Mouse (Mus musculus): ENCODE data around the gene Aoah. TPM values are rescaled to one million over a fixed set of nuclear protein-coding genes. Genes with fewer than 3 reads are reported as not detected.

The Aoah gene
- total RNA-seq, 2 experiments from 2014 or later = 0.89 to 1.0 TPM

DNA sequence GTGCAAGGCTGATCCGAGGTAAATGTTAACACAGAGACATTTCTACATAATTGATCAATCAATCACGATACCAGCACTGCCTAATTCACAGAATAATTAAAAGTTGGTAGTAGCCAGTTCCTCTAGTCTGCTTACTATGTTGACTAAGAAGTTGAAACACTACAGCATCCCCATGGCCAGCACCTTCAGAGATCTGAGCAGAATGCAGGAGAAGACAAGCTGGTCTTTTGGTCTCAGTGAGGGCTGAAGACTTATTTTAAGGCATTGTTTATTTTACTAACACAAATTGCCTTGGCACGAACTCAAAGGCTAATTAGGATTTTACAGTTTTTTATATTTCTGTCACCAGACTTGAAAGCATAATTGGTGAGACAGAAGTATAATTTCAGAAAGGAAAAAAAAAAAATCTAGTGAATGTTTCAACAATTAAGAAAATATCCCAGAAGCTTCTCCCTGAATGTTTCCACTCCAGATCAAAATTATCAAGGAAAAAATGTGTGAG is 107.8 kb downstream of the Aoah start:
- DNase-seq (ENCODE audit: low spot score) = no peak
- intact Hi-C loops (cut with DNase I) = no loop called here

DNA sequence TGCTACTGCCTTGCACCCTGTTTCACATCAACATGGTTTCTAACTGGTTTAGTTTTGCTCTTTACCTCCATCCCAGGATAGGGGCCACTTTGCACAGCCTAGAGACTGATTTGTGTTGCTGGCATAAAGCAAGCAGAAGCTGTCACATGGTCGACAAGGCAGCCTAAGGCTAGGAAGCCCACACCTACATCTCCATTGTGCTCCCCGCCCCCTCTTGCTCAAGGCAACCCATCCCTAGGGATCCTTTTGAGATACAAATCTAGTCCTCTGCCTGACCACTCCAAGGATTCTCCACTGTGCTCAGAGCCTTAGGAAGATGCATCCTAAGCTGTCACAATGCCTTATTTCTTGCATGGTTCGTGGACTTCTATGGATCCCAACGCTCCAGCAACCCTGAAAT is 110.2 kb downstream of the Aoah start:
- intact Hi-C loops (cut with DNase I) = no loop called here

DNA sequence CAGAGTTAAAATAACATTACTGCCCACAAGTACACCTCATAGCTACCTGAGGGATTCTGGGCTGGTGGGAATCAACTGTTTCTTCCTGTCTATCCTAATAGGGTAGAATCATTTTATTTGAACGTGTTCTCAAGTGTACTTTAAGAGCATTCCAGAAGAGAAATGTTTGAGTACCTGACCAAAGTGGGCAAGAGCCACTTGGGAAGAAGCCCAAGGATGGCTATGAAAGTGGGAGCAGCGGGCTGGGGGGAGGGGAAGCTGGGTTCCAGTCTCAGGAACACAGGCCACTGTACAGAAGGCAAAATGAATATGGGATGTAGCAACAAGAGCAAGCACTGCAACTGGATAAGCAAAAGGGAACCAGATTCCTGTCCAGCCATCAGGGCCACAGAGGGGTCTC is 111.3 kb downstream of the Aoah start:
- intact Hi-C loops (cut with DNase I) = no loop called here
- DNase-seq (ENCODE audit: low spot score) = no peak

More for the DNA sequence above, 110.2 kb downstream of the Aoah start:
- no peak for DNase-seq (ENCODE audit: low spot score)

DNA sequence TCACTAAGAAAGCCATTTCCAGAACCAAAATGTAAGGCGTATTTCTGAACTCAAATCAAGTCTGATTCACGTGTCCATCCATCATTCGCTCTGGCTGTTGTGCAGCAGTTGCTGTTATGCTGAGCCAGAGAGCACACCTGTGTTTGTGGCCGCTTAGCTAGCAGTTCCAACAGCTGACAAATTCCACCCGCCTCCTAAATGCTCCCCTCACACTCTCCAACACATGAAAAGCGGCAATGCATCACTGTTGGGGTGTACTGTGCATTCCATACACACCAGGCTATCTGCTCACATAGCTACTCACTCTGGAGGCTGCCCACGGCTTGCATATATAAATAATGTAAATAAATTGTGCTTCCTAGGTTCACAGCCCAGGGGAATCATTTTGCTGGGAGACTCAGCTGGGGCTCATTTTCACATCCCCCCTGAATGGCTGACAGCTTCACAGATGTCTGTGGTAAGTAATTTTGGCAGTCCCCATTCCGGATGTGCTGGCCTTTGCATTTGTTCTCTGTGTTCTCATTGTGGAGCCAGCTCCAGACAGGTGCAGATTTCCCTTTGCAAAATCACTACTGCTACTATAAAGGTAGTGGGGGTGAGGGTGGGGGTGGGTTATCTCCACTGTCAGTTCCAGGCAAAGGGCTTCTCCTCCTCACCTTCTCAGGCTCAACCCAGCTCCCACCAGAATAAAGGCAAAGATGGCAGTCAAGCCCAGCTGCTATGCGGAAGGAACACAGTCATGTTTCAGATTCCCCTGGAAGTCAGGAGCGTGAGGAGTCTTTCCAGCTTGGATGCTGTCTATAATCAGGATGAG is 123.0 kb downstream of the Aoah start:
- DNase-seq (ENCODE audit: low spot score) = no peak
- intact Hi-C loops (cut with DNase I) = no loop called here

DNA sequence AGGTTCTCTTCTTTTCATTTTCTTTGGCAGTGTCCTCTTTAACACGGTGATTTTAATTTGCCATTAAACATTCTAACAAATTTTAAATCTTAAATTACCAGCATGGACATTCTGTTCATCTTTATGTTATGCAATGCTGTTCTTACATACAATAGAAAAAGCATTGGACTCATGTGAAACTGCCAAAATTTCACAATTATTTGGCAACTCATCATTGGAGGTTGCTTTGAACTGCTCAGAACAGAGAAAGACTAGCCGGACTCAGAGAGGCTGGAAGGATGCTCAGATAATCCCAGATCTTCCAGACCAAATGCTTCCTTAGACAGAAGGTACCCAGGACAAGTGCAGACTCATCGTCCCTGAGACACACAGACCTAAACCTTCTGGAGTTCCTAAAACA is 126.5 kb downstream of the Aoah start:
- no peak for DNase-seq (ENCODE audit: low spot score)
- intact Hi-C loops (cut with DNase I) = no loop called here

DNA sequence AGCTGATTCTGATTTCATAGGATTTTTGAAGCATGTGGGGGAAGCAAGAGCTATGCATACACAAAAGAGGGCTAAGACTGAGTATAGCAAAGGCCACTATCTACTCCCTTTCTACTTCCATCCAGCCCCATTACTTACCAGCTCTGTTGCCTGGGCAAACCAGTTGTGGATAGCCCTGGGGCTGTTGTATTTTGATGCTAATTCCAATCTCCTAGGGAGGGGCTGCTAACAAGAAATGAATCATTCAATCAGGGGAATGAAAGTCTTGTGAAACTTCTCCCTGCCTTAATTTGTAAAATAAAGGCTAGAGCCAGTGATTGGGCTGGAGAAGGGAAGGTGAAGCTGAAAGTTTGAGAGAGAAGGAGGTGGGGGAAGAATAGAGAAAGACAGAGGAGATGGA is 142.1 kb downstream of the Aoah start:
- no peak for DNase-seq (ENCODE audit: low spot score)
- intact Hi-C loops (cut with DNase I) = no loop called here

DNA sequence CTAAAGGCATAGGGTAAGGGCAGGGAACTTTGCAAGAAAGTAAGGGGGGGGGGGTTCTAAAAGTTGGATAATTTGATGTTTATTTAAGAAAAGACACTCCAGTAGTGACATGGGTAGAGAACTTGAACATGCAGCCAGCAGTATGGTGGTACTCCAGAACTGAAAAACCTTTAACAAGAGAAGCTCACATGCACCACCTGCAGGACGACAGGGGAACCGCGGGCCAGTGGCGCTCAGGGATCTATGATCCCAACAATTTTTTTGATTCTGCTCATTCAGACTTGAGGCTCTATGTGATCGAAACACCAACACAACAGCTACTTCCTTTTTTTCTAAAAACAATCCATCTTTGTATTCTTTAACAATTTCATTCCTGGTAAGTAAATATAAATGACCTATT is 143.5 kb downstream of the Aoah start:
- DNase-seq (ENCODE audit: low spot score) = no peak
- intact Hi-C loops (cut with DNase I) = loop anchor here (1.0 kb wide), 1 partner anchor 626 kb away; no protein-coding TSS in a partner anchor

DNA sequence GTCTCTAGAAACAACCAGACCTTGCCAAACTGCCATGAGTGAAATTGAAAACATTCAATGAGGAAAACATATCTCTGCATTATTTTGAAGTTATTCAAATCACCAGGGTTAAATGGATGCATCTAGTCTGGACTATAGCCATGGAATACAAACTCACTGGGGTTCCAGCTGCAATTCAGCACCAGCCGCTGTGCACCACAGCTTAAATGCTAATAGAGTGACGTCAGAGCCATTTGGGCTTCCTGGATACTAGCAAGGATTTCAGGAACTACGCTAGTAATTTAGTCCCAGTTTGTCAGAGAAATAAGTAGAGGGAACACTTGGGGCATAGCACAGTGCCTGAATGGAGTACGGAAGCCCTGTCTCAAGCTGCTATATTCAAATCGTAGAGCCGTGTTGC is 145.2 kb downstream of the Aoah start:
- intact Hi-C loops (cut with DNase I) = no loop called here
- no peak for DNase-seq (ENCODE audit: low spot score)

DNA sequence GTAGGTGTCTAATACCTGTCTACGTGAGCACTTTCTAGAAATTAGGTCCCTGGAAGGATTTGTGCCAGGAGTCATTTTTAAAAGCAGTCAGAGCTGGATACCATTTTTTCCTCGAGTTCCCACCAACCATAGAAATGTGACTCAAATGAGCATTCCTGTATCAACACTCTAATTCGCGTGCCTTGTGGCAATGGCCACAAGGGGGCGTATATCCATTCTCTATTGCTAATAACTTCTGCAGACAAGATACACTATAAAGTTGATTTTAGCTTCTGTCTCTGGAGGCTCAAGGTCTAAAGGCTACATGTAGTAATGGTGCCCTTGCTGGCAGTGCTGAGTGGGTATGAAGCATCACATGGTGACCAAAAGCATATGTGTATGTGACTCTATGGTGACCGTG is 146.5 kb downstream of the Aoah start:
- no peak for DNase-seq (ENCODE audit: low spot score)
- intact Hi-C loops (cut with DNase I) = loop anchor here (1.0 to 10.0 kb wide), 3 partner anchors 107 to 384 kb away; no protein-coding TSS in a partner anchor

DNA sequence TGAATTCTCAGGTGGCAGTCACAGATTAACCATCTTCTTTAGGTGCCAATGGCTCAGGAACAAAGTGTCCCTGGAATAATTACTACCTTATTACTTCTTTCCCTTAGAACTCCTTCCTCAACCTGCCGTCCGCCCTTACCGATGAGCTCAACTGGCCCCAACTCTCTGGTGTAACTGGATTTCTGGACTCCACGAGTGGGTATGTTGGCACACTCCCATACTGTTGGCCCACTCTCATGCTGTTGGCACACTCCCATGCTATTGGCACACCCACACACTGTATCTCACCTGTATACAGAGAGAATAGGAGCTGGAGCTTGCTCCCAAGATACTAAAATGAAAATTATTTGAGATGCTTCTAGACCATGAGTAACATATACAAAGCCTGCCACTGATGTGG is 147.8 kb downstream of the Aoah start:
- intact Hi-C loops (cut with DNase I) = loop anchor here (5.0 to 10.0 kb wide), 2 partner anchors 106 to 383 kb away; no protein-coding TSS in a partner anchor
- no peak for DNase-seq (ENCODE audit: low spot score)

DNA sequence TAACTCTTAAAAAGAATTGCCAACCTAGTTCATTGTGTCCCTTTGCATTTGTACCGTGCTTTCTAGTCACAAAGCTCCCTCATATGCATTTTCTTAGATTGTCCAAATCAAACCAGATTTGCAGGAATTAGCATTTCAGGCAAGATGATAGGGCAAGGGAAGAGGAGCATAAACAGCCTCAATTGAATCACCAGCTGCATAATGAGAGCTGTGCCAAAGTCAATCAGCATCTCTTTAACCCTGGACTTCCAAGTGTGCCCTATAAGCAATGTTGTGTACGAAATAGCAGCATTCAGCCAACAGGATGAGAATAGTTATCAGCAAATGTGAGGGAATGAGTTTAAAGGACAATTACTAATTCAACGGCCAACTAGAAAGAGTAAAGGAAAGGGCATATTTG is 169.2 kb downstream of the Aoah start:
- intact Hi-C loops (cut with DNase I) = no loop called here
- DNase-seq (ENCODE audit: low spot score) = no peak

DNA sequence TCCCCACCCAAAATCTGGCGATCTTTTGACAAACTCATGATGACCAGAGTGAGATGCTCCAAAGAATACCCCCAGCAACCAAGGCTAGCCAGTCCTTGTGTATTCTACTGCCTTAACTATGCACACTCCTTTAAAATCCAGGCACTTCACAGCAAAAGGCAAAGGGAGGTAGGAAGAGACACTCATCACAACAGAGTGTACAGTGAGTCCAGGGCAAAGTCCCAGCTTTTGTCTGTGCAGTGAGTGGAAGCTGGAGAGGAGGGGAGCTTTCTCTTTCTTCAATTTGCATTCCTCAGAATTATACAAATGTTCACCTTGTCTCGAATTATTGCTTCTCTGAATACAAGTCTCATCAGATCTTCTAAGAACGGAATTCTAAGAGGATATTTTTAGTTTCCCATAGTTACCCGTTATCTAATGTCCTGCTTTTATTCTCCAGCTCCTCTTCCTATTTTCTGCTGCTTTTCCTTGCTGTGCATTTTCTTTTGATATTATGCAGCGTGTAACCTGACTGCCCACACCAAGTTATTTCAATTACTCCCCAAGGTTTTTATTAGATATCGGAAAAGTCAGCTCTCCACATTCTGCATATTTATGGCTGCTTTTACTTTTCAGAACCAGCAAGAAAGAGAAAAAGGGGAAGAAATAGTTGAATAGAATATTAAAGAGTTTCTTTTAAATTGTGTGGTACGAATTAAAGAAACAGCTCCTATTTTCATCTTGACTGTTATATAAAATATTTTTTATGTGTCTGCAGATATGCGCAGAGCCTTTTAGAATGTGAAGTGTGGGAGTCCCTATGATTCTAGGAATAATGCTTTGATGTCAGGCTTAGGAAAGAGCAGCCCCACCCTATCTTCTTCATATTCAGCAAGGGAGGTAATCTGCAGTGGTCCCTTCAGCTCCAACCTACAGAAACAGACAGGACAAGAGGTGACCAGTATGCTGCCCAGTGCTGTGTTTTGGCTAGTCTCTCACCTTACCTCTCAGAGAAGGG is 187.6 kb downstream of the Aoah start:
- DNase-seq (ENCODE audit: low spot score) = no peak
- intact Hi-C loops (cut with DNase I) = no loop called here

DNA sequence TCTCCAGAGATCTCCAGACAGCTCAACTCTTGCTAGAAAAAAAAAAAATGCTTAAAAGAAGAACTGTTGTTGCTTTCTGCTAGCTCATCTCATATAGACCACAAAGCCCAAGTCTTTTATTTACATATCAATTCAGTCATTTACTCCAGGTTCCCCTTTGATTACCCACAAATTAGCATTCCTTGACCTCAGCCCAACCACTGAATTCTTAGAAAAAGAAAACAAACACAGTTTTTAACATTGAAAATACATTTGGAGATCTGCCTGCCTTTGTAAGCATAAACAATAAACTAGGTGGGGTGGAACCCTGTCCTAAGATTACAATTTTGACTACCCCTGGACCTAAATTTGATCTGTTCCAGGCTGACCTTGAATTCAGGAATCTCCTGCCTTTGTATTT is 191.6 kb downstream of the Aoah start:
- intact Hi-C loops (cut with DNase I) = no loop called here
- DNase-seq (ENCODE audit: low spot score) = no peak

DNA sequence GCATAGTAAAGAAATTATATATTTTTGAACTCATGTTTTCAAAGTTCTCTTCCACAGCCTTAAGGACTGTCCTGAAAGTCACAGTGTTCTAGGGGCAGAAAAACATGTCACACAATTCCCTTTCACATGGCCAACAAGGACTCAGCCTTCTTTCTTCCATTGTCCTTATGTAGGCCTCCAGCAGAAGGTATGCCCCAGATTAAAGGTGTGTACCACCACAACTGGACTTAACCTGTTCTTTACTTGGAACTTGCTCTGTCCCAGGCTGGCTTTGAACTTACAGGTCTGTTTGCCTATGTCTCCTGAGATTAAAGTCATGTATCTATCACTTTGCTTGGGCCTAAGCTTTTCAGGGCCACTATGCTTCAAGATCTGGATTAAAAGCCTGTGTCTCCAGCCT is 192.0 kb downstream of the Aoah start:
- intact Hi-C loops (cut with DNase I) = no loop called here
- no peak for DNase-seq (ENCODE audit: low spot score)

DNA sequence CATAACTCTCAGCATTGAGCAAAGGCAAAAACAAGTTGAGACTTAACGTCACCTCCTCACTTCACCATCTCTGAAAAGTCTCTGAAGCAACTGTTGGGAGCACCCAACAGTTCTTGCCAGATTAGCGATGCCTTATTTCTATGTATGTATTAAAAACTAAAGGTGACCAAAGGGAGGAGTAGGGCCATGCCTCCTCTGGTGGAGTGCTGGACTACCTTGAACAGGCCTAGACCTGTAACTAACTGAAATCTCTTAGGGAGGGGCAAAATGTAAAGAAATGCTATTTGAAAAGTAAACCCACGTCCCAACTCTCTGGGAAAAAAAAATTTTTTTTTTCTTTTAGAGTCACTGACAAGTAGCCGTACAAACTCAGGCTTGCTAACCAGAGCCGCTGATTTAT is 211.3 kb downstream of the Aoah start:
- no peak for DNase-seq (ENCODE audit: low spot score)
- intact Hi-C loops (cut with DNase I) = no loop called here

DNA sequence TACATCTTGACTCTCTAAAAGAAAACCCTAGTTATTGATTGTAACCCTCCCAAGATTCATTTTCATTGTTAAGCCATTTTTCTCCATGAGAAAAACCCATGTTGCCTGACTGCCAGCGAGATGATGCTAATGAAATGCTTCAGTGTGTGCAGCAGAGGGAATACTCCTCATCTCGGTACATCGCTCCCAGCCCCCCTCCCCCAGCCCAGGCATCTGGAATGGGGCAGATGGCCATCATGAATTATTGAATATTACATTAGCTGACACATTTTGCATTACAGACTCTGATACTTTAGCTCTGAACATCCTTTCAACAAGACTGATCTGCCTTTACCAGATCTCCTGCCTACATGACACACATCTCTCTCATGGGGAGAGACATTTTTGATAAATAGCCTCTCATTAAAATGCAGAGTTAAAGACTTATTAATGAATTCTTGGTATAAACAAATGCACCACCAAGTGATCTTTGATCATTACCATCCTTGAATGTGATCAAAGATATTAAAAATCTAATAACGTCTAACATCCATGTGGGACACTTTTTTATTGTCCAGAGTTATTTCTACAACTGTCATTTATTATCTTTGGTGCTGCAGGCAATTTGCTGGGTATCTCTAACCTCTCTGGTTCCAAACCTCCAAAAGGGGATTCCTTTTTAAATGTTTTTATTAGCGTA is 211.9 kb downstream of the Aoah start:
- intact Hi-C loops (cut with DNase I) = no loop called here

DNA sequence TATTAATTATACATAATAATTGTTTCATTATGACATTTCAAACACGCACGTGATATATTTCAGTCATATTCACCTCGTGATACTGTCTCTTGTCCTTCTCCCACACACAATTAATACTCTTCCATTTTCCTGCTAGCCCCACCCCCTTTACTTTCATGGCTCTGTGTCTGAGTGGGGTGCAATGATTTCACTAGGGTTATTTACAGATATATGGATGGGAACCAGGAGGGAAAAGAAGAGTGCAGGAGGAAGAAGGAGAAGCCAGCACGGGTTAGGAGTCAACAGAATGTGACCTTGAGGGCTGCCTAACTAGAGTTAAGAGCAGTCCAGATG is 212.4 kb downstream of the Aoah start:
- intact Hi-C loops (cut with DNase I) = no loop called here
- DNase-seq (ENCODE audit: low spot score) = no peak

More for the DNA sequence above, 211.9 kb downstream of the Aoah start:
- DNase-seq (ENCODE audit: low spot score) = no peak

DNA sequence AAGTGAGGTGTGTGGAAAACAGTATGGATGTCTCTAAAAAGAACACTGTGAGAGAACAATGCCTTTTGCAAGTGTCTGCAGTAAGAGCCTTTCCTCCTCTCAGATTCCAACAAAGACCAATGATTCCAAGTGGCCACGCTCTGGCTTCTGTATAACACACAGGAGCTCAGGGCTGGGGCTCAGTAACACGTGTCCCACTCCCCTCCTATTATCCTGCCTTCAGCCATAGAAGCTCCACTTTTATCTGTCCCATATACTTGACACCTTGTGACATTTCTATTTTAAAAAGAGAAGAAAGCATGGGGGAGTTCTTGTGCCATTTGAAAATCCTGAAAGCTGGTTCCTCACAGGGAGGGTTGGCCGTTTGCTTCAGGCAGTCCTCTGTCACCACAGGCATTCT is 219.7 kb downstream of the Aoah start:
- intact Hi-C loops (cut with DNase I) = no loop called here
- DNase-seq (ENCODE audit: low spot score) = no peak

DNA sequence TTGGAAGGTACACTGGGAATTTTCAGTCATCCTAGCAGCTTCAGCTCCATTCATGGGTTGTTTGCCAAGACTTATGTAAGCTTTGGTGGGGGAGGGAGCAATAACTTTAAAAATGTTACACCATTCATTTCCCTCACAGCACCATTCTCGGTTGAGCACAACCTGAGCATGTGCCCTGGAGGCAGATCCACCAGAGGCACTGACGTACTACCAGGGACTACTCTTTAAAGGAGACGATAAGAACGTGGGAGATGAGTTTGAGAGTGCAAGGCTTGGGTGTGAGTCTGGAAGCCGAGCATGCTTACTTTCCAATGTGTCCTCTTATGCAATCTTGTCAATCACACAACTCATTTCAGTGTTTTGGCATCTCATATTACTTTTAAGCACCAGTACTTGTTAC is 230.9 kb downstream of the Aoah start:
- intact Hi-C loops (cut with DNase I) = no loop called here
- no peak for DNase-seq (ENCODE audit: low spot score)

DNA sequence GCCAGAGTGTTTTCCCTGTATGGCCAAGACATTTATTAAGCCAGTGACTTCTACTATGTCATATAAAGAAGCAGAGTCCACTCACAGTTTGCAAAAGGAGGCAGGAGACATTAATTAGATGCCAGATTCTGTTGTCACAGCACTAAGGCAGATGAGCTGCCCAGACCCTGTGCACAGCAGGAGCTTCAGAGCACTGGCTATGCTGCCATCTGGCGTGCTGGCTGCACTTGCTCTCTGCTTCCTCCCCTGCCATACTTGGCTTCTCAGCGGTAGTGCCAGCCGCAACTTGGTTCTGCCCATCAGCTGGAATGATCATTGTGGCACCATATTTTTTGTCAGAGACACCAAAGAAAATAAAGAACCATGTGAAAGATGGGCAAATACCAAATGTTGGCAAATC is 239.3 kb downstream of the Aoah start:
- DNase-seq (ENCODE audit: low spot score) = no peak
- intact Hi-C loops (cut with DNase I) = no loop called here
